Mouse (Mus musculus) 3134 (cell line): ENCODE measurements at regions not wholly inside any gene's neighbourhood (a gene's known extent, or its start where the extent isn't known, plus 50 kb on each side); places are given as distances from the start of the nearest gene placed in this dataset.

ENCODE experiments used
- DNase-seq: peaks from one replicate; pipeline ENCODE4 v3.0.0-alpha.2; 2011; ENCODE audit warnings: low spot score; ENCODE audit not compliant: insufficient read length; ENCODE audit errors: extremely low read depth

GRCm38 (mm10) chr6:100341305-100342290, 54.3 kb upstream of the Rybp start:
- DNase-seq, result no peak

- no peak for DNase-seq
Observed at GRCm38 (mm10) chr6:100338291-100338690, 51.0 kb upstream of the Rybp start.
